Mouse (Mus musculus): ENCODE measurements at regions not wholly inside any gene's neighbourhood (a gene's known extent, or its start where the extent isn't known, plus 50 kb on each side); places are given as distances from the start of the nearest gene placed in this dataset.

DNA sequence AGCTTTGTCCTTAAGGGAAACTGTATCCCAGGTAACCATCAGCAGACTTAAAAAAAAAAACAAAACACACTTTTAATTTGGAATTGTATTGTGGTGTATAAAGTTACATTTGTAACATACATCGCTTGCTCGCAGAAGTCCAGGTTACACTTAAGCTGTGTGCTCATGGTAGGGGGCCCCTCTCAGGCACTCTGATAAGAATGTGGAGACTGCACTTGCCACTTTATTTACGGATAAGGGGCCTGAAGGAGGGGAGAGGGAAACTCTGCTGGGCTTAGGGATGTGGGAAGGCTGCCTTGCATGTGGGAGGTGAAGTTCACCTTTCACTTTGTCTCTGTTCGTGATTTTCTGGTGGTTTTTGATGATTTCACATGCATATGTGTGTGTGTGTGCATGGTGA, 58.7 kb downstream of the Ccdc185 start:
- ChIA-PET CTCF (no interaction called here), POLR2A (no interaction called here)

DNA sequence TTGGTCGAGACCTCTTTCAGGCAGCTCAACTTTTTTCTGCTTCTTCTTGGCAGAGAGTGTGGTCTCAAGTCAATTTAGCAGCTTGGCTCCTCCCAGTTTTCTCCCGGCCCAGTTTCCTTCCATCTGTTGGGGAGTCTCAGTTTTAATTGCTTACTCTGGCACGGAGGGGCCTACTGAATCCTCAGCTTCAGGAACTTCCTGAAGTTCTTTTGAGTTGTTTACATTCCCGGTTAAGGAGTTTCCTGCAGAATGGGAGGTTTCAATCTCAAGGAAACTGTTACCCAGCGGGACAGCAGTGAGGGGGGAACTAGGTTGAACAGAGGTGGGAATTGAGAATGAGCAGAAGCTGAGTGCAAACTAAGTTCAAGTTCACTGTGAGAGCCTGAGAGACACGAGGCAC, 59.2 kb downstream of the Ccdc185 start:
- CTCF ChIA-PET: no interaction called here
- POLR2A ChIA-PET: no interaction called here

DNA sequence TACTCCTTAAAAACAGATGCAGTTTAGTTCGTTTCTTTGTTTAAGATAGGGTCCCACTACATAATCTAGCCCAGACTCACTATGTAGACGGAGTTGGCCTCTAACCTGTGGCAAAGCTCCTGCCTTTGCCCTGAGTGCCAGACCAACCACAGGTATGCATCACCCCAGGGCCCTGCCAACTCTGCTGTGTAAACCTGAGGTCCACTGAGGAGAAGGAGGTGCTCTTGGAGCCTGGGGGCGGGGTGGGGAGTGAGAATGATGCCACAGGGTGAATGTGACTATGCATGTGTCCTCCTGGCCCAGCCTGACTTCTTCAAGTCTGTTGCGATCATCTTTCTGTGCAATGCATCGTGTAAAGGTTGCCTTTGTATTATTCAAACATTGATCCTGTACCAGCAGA, 61.8 kb downstream of the Ccdc185 start:
- ChIA-PET POLR2A (interaction anchor here in 1 of 4 experiments (0.6 kb wide), 1 partner anchor 125 kb away, joined by 3 read pairs; no protein-coding TSS in a partner anchor), CTCF (no interaction called here)

DNA sequence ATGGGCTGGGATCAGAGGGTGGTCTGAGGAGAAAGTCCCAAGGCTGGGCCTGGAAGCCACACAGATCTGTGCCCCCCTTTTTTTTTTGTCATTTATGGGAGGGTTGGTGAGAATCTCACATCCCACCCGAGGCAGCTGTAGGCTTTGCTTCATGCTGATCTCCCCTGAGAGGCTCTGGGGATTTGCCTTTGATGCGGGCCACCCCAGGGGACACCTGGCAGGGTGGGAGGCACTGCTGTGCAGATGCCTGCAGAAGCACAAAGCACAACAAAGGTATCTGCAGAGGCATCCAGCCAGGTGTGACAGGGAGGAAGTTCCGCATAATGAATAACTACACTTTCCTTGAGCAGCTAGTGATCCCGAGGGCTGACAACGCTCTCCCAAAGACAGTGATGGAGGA, 62.7 kb downstream of the Ccdc185 start:
- ChIA-PET POLR2A (no interaction called here), CTCF (no interaction called here)

DNA sequence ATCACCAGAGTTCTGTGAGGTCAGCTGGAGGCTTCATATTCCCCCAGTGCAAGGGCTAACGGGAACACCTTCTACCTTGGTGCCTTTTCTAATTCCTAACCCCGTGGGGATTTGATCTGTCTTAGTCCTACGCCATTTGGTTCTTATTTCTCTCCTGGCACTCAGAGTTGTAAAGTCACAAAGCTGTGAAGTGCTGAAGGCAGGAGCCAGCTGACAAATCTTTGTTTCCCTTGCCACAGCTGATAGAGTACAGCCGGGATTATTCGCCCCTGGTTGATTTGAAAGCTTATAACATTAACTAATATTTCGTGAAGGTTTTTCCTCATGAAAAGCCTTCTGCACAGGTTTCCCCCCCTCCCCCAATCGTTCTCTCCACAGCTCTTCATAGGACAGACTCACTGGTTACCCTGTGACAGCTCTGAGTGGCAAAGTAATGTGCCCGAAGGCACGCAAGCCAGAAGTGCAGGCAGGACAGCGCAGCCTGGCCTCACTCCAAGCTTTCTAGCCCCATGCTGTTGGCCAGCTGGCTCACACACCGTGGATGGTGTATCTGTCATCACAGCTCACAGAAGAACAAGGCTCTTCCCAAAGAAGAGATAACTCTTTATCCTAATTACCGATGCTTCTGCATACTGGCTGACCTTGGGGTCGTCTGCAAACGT, 66.3 kb downstream of the Ccdc185 start:
- CTCF ChIA-PET: interaction anchor here in 2 of 4 experiments (0.5 to 1.6 kb wide), 2 partner anchors 21 to 25 kb away, joined by 3 to 4 read pairs; no protein-coding TSS in a partner anchor
- POLR2A ChIA-PET: interaction anchor here in 1 of 4 experiments (0.8 to 1.4 kb wide), 3 partner anchors 19 to 777 kb away, joined by 3 to 4 read pairs (median 3); no protein-coding TSS in a partner anchor
